Mouse (Mus musculus): Measurements from ENCODE around the gene Zfp974. TPM values are rescaled to one million over a fixed set of nuclear protein-coding genes. Genes with fewer than 3 reads are reported as not detected.
"Not testable (repeated sequence)": the region's sequence is repeated elsewhere in the genome, so short reads cannot be mapped to it uniquely, and the experiment has no call there.

The Zfp974 gene
- 14.8 and 17.0 TPM in 2 replicates for polyA plus RNA-seq (2014; fragmentation: Nextera tagmentation; extraction: Ambion mirVana)

DNA sequence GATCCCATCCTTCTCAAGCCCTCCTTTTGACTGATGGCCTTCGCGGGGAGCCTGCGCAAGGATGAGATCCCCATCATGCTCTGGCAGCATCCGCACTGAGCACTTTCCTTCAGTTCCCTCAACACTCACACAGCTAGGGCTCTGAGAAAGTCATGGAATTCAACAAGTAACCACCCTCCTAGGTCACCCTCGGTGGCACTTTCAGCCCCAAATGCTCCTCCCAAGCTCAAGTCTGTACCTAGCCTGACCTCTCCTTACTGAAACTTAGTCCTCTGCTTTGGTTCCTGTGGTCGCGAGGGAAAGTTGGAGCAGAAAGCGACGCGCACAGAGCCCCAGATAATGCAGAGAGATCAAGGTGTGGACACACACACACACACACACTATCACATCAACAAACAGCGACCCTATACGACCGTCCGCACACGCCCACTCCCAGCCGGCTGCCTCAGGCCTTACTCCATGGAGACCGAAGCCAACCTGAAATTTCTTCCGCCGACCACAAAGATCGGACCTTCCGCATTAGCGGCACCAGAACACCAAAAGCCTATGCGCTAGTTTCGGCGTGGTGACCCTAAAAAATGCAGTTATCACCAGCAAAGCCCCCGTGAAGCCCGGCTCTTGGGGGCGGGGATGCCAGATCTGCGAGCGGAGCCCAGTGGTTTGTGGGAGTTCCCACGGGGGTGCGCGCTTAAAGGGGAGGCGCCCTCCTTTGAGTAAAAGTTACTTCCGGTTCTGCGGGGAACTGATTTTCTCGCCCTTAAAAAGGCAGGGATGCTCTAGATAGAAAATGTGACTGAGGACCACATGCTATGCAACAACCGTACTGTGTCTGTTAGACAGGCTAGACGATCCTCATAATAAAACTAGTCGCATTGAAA, at the start of gene Zfp974:
TSS of gene Zfp974 (minus strand) at position 643 of the 878 bp plus-strand sequence.
- Histone ChIP-seq H3K27ac (peak within 1 kb of the TSS; percentile 63), H3K9ac (peak within 1 kb of the TSS; percentile 74), H3K27me3 (ENCODE audit: control insufficient read depth, insufficient read depth, low read length) (no peaks in the 10 kb centered on the region), H3K4me1 (replicated peaks; ENCODE audit: control insufficient read depth, insufficient read depth, low read length) (peaks cover 8% of the 10 kb centered on the region), H3K9me3 (ENCODE audit: control insufficient read depth, low read length) (no peaks in the 10 kb centered on the region), H3K4me3 (replicated peaks; ENCODE audit: low read length) (peak within 1 kb of the TSS; percentile 54), H3K4me2 (replicated peaks) (peak within 1 kb of the TSS; percentile 83), H3K36me3 (replicated peaks; ENCODE audit: control insufficient read depth, insufficient read depth) (peaks cover 13% of the 10 kb centered on the region)
- DNase-seq (ENCODE audit: low spot score) (peak; percentile 84), ATAC-seq (ENCODE audit: low FRiP score) (peak; percentile 90)
- WGBS, result 5% methylated on average over 40 of the region's 40 CpGs

GRCm38 (mm10) chr7:27949451-27949850, 20.2 kb upstream of the Zfp974 start:
- not testable (repeated sequence) for H3K4me1 ChIP-seq (replicated peaks; ENCODE audit: control insufficient read depth, insufficient read depth, low read length); DNase-seq (ENCODE audit: low spot score); H3K4me2 ChIP-seq (replicated peaks); H3K27ac ChIP-seq; ATAC-seq (ENCODE audit: low FRiP score); H3K4me3 ChIP-seq (replicated peaks; ENCODE audit: low read length); H3K36me3 ChIP-seq (replicated peaks; ENCODE audit: control insufficient read depth, insufficient read depth); H3K27me3 ChIP-seq (ENCODE audit: control insufficient read depth, insufficient read depth, low read length); H3K9ac ChIP-seq; H3K9me3 ChIP-seq (ENCODE audit: control insufficient read depth, low read length)
- 93% methylated on average over 13 of the region's 13 CpGs for WGBS

DNA sequence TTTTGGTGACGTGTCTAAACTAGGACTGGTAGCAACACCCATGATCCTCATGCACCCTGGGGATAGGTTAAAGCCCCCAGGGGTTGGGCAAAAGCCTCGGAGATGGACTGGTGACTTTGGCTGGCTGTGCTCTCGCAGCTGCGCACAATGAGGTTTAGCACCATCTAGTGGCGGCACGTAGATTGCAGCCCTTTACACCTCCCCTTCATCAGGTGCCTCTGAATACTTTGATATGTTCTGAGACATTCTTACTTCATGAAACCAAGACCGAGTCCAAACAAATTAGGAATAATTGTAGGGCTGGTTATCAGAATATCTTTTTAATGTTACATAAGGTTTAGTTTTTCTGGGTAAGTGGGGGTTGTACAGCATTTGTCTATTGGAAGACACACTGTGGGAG, 12.6 kb upstream of the Zfp974 start:
- H3K4me2 ChIP-seq (replicated peaks); H3K27me3 ChIP-seq (ENCODE audit: control insufficient read depth, insufficient read depth, low read length); DNase-seq (ENCODE audit: low spot score); H3K4me3 ChIP-seq (replicated peaks; ENCODE audit: low read length); H3K27ac ChIP-seq; H3K4me1 ChIP-seq (replicated peaks; ENCODE audit: control insufficient read depth, insufficient read depth, low read length); H3K36me3 ChIP-seq (replicated peaks; ENCODE audit: control insufficient read depth, insufficient read depth); H3K9me3 ChIP-seq (ENCODE audit: control insufficient read depth, low read length); ATAC-seq (ENCODE audit: low FRiP score); H3K9ac ChIP-seq: not testable (repeated sequence)
- WGBS, result 48% methylated on average over 5 of the region's 7 CpGs

- H3K36me3 ChIP-seq (replicated peaks; ENCODE audit: control insufficient read depth, insufficient read depth); H3K4me1 ChIP-seq (replicated peaks; ENCODE audit: control insufficient read depth, insufficient read depth, low read length); ATAC-seq (ENCODE audit: low FRiP score); DNase-seq (ENCODE audit: low spot score); H3K4me3 ChIP-seq (replicated peaks; ENCODE audit: low read length); H3K27me3 ChIP-seq (ENCODE audit: control insufficient read depth, insufficient read depth, low read length); H3K9ac ChIP-seq; H3K9me3 ChIP-seq (ENCODE audit: control insufficient read depth, low read length); H3K27ac ChIP-seq: not testable (repeated sequence)
- H3K4me2 ChIP-seq (replicated peaks), result peak overlapping the region; percentile 38
- 0% methylated on average over 1 of the region's 9 CpGs for WGBS
Observed at GRCm38 (mm10) chr7:27933800-27934158, 4.5 kb upstream of the Zfp974 start.

DNA sequence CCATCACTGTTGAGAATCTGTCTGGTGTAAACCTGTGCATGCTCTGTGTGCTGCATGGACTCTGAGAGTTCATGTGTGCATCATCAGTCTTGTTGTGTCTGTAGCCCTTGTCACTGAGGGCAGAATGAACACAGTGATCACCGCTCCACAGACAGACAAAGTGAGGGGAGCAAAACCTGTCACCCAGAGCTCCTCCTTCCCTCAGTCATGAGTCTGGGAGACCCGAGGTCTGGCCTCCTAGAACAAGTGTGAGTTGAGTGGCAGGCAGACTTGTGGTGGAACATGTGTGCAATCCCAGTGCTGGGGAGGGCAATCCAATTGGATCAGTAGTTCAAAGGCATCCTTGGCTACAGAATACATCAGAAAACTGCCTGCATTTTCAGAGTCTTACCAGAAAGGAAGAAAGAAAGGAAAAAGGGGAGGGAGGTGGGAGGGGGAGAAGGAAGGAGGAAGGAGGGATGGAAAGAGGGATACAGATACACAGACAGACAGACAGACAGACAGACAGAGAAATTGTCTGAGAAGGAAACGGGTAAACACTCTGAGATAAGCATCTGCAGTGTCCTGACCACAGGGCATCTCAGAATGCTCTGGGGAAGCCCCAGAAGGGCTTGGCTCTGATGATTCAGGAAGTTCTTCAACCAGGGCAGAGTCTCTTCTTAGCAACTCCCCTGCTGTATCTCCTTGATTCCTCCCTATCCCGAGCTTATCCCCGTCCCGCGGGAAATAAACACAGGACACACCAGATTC, 4.0 kb upstream of the Zfp974 start:
- no peak for DNase-seq (ENCODE audit: low spot score)
- Histone ChIP-seq H3K27me3 (ENCODE audit: control insufficient read depth, insufficient read depth, low read length) (no peaks in the 10 kb centered on the region), H3K9ac (peak overlapping the region; percentile 12; the same call in 1 of the 2 replicates), H3K36me3 (replicated peaks; ENCODE audit: control insufficient read depth, insufficient read depth) (no peaks in the 10 kb centered on the region), H3K4me1 (replicated peaks; ENCODE audit: control insufficient read depth, insufficient read depth, low read length) (peaks cover 6% of the 10 kb centered on the region), H3K9me3 (ENCODE audit: control insufficient read depth, low read length) (no peaks in the 10 kb centered on the region), H3K4me3 (replicated peaks; ENCODE audit: low read length) (no peak overlapping the region), H3K27ac (no peak overlapping the region), H3K4me2 (replicated peaks) (peak overlapping the region; percentile 38)
- no peak for ATAC-seq (ENCODE audit: low FRiP score)
- 28% methylated on average over 7 of the region's 7 CpGs for WGBS

- H3K4me2 ChIP-seq (replicated peaks); H3K9me3 ChIP-seq (ENCODE audit: control insufficient read depth, low read length); DNase-seq (ENCODE audit: low spot score); H3K9ac ChIP-seq; H3K27ac ChIP-seq; H3K4me3 ChIP-seq (replicated peaks; ENCODE audit: low read length); ATAC-seq (ENCODE audit: low FRiP score); H3K27me3 ChIP-seq (ENCODE audit: control insufficient read depth, insufficient read depth, low read length); H3K4me1 ChIP-seq (replicated peaks; ENCODE audit: control insufficient read depth, insufficient read depth, low read length): not testable (repeated sequence)
- peaks cover 24% of the 10 kb centered on the region for H3K36me3 ChIP-seq (replicated peaks; ENCODE audit: control insufficient read depth, insufficient read depth)
- 39% methylated on average over 3 of the region's 4 CpGs for WGBS
Observed at GRCm38 (mm10) chr7:27927041-27927440, 2.2 kb downstream of the Zfp974 start.

GRCm38 (mm10) chr7:27910952-27911351, 18.3 kb downstream of the Zfp974 start:
- 62% methylated on average over 3 of the region's 4 CpGs for WGBS
- ATAC-seq (ENCODE audit: low FRiP score); DNase-seq (ENCODE audit: low spot score): not testable (repeated sequence)

GRCm38 (mm10) chr7:27905061-27905848, 24.0 kb downstream of the Zfp974 start:
- Histone ChIP-seq H3K4me2 (replicated peaks) (no peak overlapping the region), H3K9ac (no peak overlapping the region), H3K9me3 (ENCODE audit: control insufficient read depth, low read length) (peaks cover 34% of the 10 kb centered on the region), H3K27me3 (ENCODE audit: control insufficient read depth, insufficient read depth, low read length) (no peaks in the 10 kb centered on the region), H3K36me3 (replicated peaks; ENCODE audit: control insufficient read depth, insufficient read depth) (peaks cover 24% of the 10 kb centered on the region), H3K27ac (no peak overlapping the region), H3K4me3 (replicated peaks; ENCODE audit: low read length) (no peak overlapping the region), H3K4me1 (replicated peaks; ENCODE audit: control insufficient read depth, insufficient read depth, low read length) (no peaks in the 10 kb centered on the region)
- ATAC-seq (ENCODE audit: low FRiP score) (no peak), DNase-seq (ENCODE audit: low spot score) (no peak)
- 76% methylated on average over 11 of the region's 11 CpGs for WGBS

More at GRCm38 (mm10) chr7:27910952-27911351, 18.3 kb downstream of the Zfp974 start:
- H3K4me1 ChIP-seq (replicated peaks; ENCODE audit: control insufficient read depth, insufficient read depth, low read length); H3K27ac ChIP-seq; H3K4me3 ChIP-seq (replicated peaks; ENCODE audit: low read length); H3K9ac ChIP-seq; H3K27me3 ChIP-seq (ENCODE audit: control insufficient read depth, insufficient read depth, low read length); H3K4me2 ChIP-seq (replicated peaks): not testable (repeated sequence)
- peaks cover 29% of the 10 kb centered on the region for H3K9me3 ChIP-seq (ENCODE audit: control insufficient read depth, low read length)
- H3K36me3 ChIP-seq (replicated peaks; ENCODE audit: control insufficient read depth, insufficient read depth), result peaks cover 52% of the 10 kb centered on the region

- no peak overlapping the region for H3K9ac ChIP-seq
- 92% methylated on average over 4 of the region's 4 CpGs for WGBS
- H3K4me3 ChIP-seq (replicated peaks; ENCODE audit: low read length), result no peak overlapping the region
- no peak overlapping the region for H3K27ac ChIP-seq
- DNase-seq (ENCODE audit: low spot score), result no peak
- no peaks in the 10 kb centered on the region for H3K4me1 ChIP-seq (replicated peaks; ENCODE audit: control insufficient read depth, insufficient read depth, low read length)
- no peaks in the 10 kb centered on the region for H3K27me3 ChIP-seq (ENCODE audit: control insufficient read depth, insufficient read depth, low read length)
- ATAC-seq (ENCODE audit: low FRiP score), result no peak
- peaks cover 22% of the 10 kb centered on the region for H3K9me3 ChIP-seq (ENCODE audit: control insufficient read depth, low read length)
- H3K36me3 ChIP-seq (replicated peaks; ENCODE audit: control insufficient read depth, insufficient read depth), result no peaks in the 10 kb centered on the region
- H3K4me2 ChIP-seq (replicated peaks), result no peak overlapping the region
Observed at GRCm38 (mm10) chr7:27900601-27901000, 28.7 kb downstream of the Zfp974 start.

Data from hindbrain, embryonic 14.5 days (tissue).